Mouse (Mus musculus) neural tube, embryonic 10.5 days (tissue): ENCODE data around the gene Xlr5c.
"Not testable (repeated sequence)": the region's sequence is repeated elsewhere in the genome, so short reads cannot be mapped to it uniquely, and the experiment has no call there.

Experiments
- DNase-seq: peaks from one replicate; pipeline ENCODE4 v3.0.0-alpha.2; 2017; ENCODE audit warnings: low spot score; ENCODE audit errors: extremely low spot score

Gene Xlr5c

DNA sequence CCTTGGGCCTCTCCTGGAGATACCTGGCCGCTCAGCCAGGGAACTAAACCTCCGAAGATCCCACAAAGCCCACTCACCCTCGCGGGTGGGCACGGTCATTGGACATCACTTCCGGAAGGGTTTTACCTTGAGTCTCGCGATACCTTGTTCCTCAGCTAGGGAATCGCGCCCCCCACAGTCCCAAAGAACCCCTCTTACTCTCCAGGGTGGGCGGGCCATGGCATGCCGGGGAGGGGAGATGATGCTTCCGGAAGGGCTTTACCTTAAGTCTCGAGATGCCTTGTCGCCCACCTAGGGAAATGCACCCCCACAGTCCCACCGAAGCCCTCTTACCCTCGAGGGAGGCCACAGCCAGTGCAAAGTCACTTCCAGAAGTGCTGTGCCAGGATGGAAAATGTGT, at the start of gene Xlr5c, which contains the start of gene Xlr5a:
Gene Xlr5c (minus strand): TSS at position 101 of the 400 bp plus-strand sequence.
Gene Xlr5a (minus strand): TSS at position 101 of the 400 bp plus-strand sequence.
- DNase-seq: not testable (repeated sequence)

DNA sequence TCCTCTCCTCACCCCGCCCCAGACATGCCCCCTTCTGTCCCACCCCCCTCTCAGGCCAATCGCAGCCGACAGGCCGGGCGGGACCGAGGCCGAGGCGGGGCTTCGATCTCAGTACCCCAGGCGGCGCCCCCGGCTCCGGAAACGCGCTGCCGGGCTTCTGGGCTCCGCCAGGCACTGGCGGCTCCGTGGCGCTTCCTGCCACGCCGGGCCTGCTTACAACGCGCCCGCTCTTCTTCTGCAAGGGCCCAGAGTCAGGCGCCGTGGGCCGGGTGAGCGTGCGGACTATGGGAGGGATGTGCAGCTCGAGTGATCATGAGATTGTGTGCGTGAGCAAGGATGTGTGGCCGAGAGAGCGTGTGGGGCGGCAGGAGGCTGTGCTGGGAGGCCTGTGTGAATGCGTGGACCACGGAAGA, 49.7 kb upstream of the Xlr5c start, which contains the start of gene Zfp275:
Gene Zfp275 (plus strand): TSS at position 139 of the 413 bp plus-strand sequence.
- DNase-seq: peak; percentile 74

DNA sequence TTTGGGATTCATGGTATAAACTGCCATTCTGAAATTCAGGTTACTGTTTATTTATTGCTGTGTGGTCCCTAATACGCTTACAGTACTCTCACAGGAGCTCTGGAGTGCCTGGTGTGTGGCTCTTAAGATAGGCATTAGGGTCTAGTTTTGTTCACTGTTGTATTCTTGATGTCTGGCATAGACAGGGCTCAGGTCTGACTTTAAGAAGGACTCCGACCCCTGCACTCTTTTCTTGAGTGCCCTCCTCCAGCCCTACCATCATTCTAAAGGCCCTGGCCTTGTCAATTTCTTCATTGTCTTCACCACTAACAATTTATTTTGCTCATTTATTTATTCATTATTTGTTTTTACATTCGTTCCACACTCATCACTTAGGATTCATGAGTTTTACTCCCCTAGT, 49.3 kb upstream of the Xlr5c start:
- DNase-seq: no peak

DNA sequence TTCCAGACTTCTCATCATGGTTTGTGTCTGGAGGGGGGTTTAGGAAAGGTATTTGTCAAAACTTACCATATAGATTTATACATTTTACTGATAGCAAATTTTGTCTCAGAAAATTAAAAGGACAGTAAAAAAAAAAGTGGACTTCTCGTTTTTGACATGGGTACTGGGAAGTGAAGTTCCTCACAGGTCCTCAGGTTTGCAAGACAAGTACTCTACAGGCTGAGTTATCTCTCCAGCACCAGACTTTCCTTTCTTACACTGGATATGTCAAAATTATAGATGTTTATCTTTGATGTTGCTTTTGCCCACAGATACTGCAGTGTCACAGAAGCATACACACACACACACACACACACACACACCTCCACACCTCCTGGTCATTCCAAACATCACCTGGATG, 48.7 kb upstream of the Xlr5c start:
- DNase-seq: no peak

DNA sequence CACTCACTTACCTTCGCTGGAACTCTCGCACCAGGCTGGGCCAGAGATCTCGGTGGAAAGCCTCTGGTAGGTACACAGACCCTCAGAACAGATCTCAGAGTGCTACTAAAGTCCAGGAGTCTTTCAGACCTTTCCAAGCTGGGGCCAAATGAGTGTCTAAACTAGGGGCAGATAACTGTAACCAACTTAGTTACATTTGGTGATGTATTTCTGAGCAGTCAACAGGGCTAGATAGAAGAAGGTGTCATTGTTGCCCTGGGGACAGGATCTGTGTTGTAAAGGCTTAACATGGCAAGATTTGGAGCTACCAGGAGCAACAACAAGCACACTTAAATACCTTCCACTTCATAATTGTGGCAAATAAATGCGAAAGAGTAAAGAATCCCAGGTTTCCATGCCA, 44.0 kb upstream of the Xlr5c start, which contains the start of gene Gm45015:
Gene Gm45015 (minus strand): TSS at position 101 of the 400 bp plus-strand sequence.
- DNase-seq: no peak

DNA sequence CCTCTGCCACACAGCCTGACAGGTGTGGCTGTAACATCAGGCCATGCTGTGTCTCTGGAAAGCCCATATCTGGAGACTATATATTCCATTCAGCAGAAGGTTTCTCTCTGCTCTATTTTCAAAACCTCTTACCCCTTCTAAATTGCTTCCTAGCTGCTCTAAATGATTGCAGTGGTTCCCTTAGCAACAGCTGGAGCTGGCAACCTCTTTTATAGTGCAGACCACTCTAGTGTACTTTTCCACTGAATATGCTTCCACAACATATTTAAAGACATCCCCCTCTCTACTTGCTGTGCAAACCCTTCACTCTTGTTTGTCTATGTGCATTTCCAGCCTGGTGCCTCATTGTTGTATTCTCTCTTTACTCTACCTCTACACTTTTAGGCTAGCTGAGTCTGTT, 40.8 kb upstream of the Xlr5c start:
- no peak for DNase-seq

DNA sequence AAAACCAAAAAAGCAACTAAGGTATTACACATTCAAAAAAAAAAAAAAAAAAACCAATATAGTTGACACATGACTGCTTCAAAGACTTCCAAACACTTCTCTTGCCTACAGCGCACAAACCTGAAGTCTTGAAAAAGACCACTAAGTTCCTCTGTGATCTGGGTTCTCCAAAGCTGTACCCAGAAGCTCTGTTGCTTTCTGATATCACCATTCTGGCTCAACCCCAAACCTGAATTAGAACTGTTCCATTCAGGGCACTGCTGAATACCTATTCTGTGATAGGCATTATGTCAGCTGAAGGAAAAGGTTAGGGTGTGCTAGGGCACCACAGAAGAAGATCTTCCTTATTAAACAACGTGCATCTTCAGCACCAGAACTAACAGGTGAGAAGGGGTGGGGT, 34.4 kb upstream of the Xlr5c start:
- DNase-seq: no peak

DNA sequence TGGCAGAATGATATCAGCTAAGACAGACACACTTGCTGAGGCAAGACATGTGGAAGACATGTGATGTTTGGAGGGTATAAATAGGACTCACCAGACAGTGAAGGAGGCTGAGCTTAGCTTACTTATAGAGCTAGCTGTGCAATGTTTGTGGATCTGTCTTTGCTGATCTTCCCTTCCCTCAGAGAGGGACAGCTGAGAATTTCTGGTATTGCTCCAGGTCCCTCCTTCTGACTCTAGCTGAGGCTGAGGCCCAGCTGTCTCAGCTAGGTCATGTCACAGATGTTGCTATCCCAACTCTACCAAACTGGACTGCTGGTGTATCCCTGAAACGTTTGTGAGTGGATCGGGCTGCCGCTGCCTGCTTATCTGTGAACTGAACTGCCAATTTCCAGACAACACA, 28.3 kb upstream of the Xlr5c start:
- no peak for DNase-seq

DNA sequence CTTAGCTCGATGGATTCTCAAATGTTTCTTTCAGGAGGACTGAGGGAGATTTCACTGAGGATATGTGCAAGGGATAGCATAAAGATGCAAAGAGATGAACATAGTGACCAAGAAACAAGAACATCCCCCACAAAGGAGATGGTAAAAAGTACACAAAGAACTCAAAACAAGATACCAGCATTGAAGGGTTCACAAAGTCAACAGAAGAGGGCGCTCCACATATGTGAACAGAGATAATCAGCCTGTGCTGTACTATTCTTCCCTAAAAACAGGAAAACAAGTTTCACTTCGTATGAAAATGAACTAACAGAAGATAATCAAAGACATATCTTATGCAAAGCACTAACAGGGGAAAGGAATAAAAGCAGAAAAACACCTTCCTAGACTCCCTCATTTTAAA, 19.7 kb upstream of the Xlr5c start:
- DNase-seq: no peak

DNA sequence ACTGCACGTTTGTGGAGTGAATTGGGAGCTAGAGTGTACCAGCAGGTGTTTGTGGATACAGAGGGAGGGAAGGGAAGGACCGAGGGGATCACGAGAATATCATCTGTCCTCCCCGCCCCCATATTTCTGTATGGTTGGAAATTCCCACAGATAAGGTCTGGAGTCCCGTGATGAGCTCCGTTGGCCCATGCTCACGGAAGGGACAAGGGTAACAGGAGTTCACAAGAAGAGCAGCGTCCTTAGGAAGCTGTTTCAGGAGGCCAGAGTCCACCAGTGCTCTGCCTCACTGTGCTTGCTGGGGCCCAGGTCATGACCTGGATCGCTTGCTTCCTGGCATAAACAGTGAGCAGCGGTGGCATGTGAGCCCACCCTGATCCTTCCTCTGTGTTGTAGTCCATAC, 3.0 kb upstream of the Xlr5c start:
- DNase-seq: not testable (repeated sequence)

DNA sequence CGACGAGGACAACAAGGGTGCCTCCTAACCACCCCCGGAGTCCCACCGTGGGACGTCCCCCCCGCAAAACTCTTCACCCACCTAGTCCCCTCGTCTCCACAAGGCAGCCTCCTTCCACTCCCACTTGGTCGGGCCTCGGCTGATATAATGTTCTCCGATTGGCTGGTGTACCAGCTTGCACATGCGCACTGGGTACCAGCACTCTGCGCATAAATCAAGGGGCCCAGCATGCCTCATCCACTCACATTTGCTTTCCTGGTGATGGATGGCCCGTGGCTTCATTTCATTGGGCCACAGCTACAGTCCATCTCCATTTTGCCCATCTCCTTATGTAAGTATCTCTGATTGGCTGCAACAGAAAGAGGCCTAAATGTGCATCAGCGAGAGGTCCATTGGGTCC, 27.5 kb downstream of the Xlr5c start, which contains the start of gene Xlr3c:
Gene Xlr3c (minus strand): TSS at position 121 of the 400 bp plus-strand sequence.
- DNase-seq: not testable (repeated sequence)

DNA sequence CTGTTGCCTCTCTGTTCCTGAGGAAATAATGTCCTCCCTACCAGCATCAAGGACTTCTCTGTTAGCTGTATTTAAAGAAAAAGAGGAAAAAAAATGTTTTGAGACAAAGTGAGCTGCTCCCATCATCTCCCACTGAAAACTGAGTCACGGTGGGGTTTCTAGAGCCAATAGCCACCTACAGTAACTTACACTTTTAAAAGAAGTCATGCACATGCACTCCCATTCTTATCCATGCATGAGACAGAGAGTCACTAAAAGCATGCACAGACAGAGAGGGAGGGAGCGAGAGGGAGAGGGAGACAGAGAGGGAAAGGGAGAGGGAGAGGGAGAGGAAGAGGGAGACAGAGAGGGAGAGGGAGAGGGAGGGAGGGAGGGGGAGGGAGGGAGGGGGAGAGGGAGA, 30.3 kb downstream of the Xlr5c start:
- DNase-seq: not testable (repeated sequence)

DNA sequence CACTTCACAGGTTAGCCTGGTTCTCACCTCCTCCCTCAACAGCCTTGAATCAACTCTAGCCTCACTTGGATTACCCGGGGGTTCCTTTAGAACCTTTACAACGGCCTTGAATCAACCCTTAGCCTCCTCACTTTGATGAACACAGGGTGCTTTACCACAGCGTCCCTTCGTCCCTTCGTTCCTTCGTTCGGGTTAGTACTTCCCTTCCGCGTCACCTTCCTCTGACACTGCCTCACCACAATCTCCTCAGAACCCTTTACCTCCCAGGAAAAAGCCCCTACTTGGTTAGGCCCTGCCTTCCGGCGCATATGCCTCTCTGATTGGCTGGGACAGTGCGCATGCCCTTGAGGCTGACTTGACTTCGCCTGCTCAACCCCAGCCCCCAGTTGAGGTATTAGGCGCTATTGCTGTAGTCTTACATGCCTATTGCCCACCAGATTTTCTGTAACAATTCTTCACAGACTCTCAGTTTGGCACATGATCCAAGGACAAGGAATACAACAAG, 49.9 kb downstream of the Xlr5c start, which contains the start of gene Xlr4c:
Gene Xlr4c (minus strand): TSS at position 310 of the 505 bp plus-strand sequence.
- DNase-seq: not testable (repeated sequence)
